Mouse (Mus musculus) forebrain, embryonic 10.5 days (tissue): ENCODE data around the gene Tgm2. TPM values are rescaled to one million over a fixed set of nuclear protein-coding genes. Genes with fewer than 3 reads are reported as not detected.

Experiments used
- DNase-seq: peaks from one replicate; pipeline ENCODE4 v3.0.0-alpha.2; 2017; ENCODE audit warnings: low spot score; ENCODE audit errors: extremely low spot score
- H3K27ac ChIP-seq: fragments of 300-500 bp; sonication (generic); 2 replicates; pipeline ENCODE4 v1.5.1; 2016; ENCODE audit warnings: mild to moderate bottlenecking
- H3K27me3 ChIP-seq: fragments of 300-500 bp; sonication (generic); 2 replicates; pipeline ENCODE4 v1.6.1; 2016; ENCODE audit warnings: mild to moderate bottlenecking; ENCODE audit not compliant: poor library complexity, severe bottlenecking
- H3K36me3 ChIP-seq: fragments of 300-500 bp; sonication (generic); replicated peaks from 2 replicates; pipeline ENCODE4 v1.6.1; 2016; ENCODE audit warnings: mild to moderate bottlenecking, moderate library complexity
- H3K4me1 ChIP-seq: fragments of 300-500 bp; sonication (generic); 2 replicates; pipeline ENCODE4 v1.6.1; 2016
- H3K4me3 ChIP-seq: fragments of 300-500 bp; sonication (generic); 2 replicates; pipeline ENCODE4 v1.5.1; 2016; ENCODE audit warnings: mild to moderate bottlenecking, moderate library complexity
- H3K9me3 ChIP-seq: fragments of 300-500 bp; sonication (generic); 2 replicates; pipeline ENCODE4 v1.6.1; 2016; ENCODE audit warnings: mild to moderate bottlenecking, moderate library complexity
- WGBS: fragments of 180-500 bp; shearing (Covaris S2); methylation state at CpG from one replicate; pipeline ENCODE4 v1.1.7; 2016; 5-methylcytosine and 5-hydroxymethylcytosine counted together
- polyA plus RNA-seq: library from polyadenylated mRNA; unstranded; fragments of >200 nt; fragmentation: Nextera tagmentation; extraction: Ambion mirVana; gene quantifications from 2 replicates; pipeline ENCODE4 v1.2.1, GENCODE M21; 2016

Tgm2 gene
- polyA plus RNA-seq: 6.3 and 7.2 TPM in 2 replicates

- under 1% methylated on average over 32 of the region's 33 CpGs for WGBS
- H3K27ac ChIP-seq: peak within 1 kb of the TSS; percentile 79
Measured at GRCm38 (mm10) chr2:158146223-158146622, at the start of gene Tgm2. Gene Tgm2 (minus strand): TSS chr2:158146436.

DNA sequence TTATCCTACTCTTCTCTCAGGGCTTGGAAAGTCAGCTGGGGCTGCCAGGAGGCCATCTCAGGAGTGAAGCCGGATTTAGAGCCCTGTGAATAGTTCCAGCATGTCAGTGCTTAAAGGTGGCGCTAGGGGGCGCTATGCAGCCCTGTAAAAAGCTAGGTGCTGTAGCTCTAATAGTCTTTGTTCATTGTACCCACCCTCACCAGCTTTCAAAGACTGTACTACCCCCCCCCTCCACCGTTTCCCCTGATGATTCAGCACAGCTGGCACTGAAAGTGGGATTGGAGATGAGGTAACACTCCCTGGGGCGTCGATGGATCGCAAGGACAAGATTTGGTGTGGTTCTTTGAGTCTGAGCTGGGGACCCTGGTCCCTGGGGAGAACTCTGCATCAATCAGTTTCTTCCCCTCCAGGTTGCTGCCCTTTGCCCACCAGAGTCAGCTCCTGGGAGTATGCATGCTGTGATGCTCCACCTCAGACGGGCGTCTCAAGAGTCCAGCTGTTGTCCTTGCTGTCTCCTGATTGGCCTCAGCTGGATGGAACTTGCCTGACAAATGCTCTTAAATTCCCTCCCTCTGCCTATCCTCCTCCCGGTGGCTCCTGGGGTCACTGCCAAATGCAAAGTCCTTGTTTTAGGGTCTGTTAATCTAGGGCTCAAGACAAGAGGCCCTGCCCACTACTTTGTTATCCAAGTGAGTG lies 48.9 kb upstream of the Tgm2 start:
- Histone ChIP-seq H3K4me1 (peaks cover 26% of the 10 kb centered on the region), H3K27ac (peak overlapping the region; percentile 45), H3K9me3 (no peaks in the 10 kb centered on the region), H3K36me3 (no peaks in the 10 kb centered on the region), H3K27me3 (no peaks in the 10 kb centered on the region), H3K4me3 (no peak overlapping the region)
- DNase-seq: peak; percentile 56
- 20% methylated on average over 10 of the region's 10 CpGs for WGBS

More at GRCm38 (mm10) chr2:158146223-158146622, at the start of gene Tgm2:
- Histone ChIP-seq H3K27me3 (peaks cover 47% of the 10 kb centered on the region), H3K9me3 (peaks cover 5% of the 10 kb centered on the region; the same call in 1 of the 2 replicates), H3K4me3 (peak within 1 kb of the TSS; percentile 55), H3K4me1 (peaks cover 51% of the 10 kb centered on the region), H3K36me3 (no peaks in the 10 kb centered on the region)
- peak; percentile 80 for DNase-seq

- H3K9me3 ChIP-seq: no peaks in the 10 kb centered on the region
- 27% methylated on average over 10 of the region's 10 CpGs for WGBS
- peak overlapping the region; percentile 45; the same call in 1 of the 2 replicates for H3K27ac ChIP-seq
- no peak for DNase-seq
- H3K36me3 ChIP-seq: no peaks in the 10 kb centered on the region
- H3K4me3 ChIP-seq: no peak overlapping the region
- H3K4me1 ChIP-seq: peaks cover 24% of the 10 kb centered on the region
- no peaks in the 10 kb centered on the region for H3K27me3 ChIP-seq
Measured at GRCm38 (mm10) chr2:158193611-158194336, 47.5 kb upstream of the Tgm2 start.

GRCm38 (mm10) chr2:158191098-158191497 lies 44.9 kb upstream of the Tgm2 start:
- Histone ChIP-seq H3K36me3 (no peaks in the 10 kb centered on the region), H3K27ac (no peak overlapping the region), H3K4me3 (no peak overlapping the region), H3K9me3 (no peaks in the 10 kb centered on the region), H3K4me1 (peaks cover 28% of the 10 kb centered on the region), H3K27me3 (no peaks in the 10 kb centered on the region)
- WGBS: 81% methylated on average over 7 of the region's 7 CpGs
- DNase-seq: no peak

- no peak overlapping the region for H3K4me3 ChIP-seq
- 83% methylated on average over 11 of the region's 11 CpGs for WGBS
- H3K27ac ChIP-seq: no peak overlapping the region
- H3K9me3 ChIP-seq: no peaks in the 10 kb centered on the region
- no peaks in the 10 kb centered on the region for H3K36me3 ChIP-seq
- no peaks in the 10 kb centered on the region for H3K27me3 ChIP-seq
- peaks cover 18% of the 10 kb centered on the region for H3K4me1 ChIP-seq
- no peak for DNase-seq
Measured at GRCm38 (mm10) chr2:158189451-158189850, 43.2 kb upstream of the Tgm2 start.

DNA sequence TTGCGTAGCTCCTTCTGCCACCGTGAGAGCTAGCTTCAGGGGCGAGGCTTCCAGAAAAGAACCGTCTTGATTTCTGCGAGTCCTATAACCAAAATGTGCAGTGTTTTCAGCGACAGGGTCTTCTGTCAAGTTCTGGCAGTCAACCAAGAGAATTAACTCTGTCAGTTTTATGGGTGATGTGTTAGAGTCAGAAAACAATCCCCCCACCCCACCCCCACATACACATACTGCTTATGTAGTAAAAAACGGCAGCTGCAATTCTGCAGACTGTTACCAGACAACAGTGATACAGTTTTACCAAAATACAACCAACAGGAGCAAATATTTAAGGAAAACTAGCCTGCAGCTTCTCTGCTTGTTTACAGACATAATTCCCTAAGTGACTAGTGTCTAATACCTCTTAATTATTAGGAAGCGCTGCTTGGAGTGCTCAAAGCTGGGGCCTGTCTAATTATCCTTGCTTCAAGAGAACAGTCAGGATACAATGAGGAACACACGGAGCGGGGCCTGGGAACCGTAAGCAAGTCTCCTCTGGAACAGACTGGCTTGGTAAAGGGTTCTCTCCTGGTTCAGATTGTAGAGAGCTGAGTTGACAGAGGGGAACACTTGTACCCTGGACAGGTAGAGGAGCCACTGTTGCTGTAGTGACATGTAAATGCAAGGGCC lies 40.1 kb upstream of the Tgm2 start:
- H3K9me3 ChIP-seq: no peaks in the 10 kb centered on the region
- no peaks in the 10 kb centered on the region for H3K27me3 ChIP-seq
- no peak overlapping the region for H3K27ac ChIP-seq
- H3K4me1 ChIP-seq: peaks cover 4% of the 10 kb centered on the region; the same call in 1 of the 2 replicates
- DNase-seq: no peak
- H3K4me3 ChIP-seq: no peak overlapping the region
- H3K36me3 ChIP-seq: no peaks in the 10 kb centered on the region
- WGBS: 78% methylated on average over 11 of the region's 11 CpGs

DNA sequence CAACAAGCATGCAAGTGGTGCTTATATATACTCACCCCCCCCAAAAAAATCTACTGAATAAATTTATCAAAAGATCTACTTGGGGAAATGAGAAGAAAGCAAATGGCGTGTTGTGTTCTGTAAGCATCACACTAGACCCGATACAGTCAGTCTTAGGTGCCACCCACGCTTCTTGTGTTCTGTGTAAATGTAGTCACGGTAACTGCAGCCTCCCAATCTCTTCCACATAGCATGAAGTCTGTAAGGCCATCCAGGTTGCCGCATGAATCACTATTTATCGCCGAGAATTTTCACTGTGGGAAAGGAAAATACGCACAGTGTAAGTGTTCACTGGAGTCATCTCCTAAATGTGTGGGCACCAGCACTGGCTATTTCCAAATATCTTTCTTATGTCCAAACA lies 37.0 kb upstream of the Tgm2 start:
- H3K27me3 ChIP-seq: peaks cover 16% of the 10 kb centered on the region
- H3K4me1 ChIP-seq: peaks cover 21% of the 10 kb centered on the region
- DNase-seq: no peak
- no peak overlapping the region for H3K4me3 ChIP-seq
- no peaks in the 10 kb centered on the region for H3K9me3 ChIP-seq
- WGBS: 92% methylated on average over 8 of the region's 8 CpGs
- H3K27ac ChIP-seq: no peak overlapping the region
- H3K36me3 ChIP-seq: no peaks in the 10 kb centered on the region

DNA sequence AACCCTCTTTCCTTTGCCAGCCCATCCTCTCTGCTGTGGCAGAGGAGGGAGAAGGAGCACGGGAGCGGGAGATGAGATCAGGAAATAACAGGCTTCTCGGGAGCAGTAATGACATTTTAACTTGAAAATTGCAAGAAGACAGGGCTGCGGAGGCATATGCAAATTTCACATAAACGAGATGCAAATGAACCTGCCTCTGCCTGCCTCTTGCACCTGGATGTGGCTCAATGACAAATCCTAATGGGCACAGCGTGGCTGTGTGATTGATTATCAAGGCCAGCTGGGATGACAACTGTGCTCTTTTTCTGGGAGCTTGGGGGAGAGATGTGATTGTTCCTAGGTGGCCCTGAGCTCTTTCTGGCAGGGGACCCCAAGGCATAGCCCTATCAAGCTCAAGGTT lies 35.7 kb upstream of the Tgm2 start:
- 73% methylated on average over 6 of the region's 6 CpGs for WGBS
- Histone ChIP-seq H3K9me3 (no peaks in the 10 kb centered on the region), H3K36me3 (no peaks in the 10 kb centered on the region), H3K4me1 (peaks cover 35% of the 10 kb centered on the region), H3K27me3 (peaks cover 20% of the 10 kb centered on the region), H3K4me3 (no peak overlapping the region), H3K27ac (no peak overlapping the region)
- DNase-seq: no peak

GRCm38 (mm10) chr2:158180797-158181196 lies 34.6 kb upstream of the Tgm2 start:
- no peaks in the 10 kb centered on the region for H3K9me3 ChIP-seq
- H3K27ac ChIP-seq: no peak overlapping the region
- peaks cover 20% of the 10 kb centered on the region for H3K27me3 ChIP-seq
- WGBS: 44% methylated on average over 9 of the region's 9 CpGs
- H3K4me1 ChIP-seq: peaks cover 35% of the 10 kb centered on the region
- DNase-seq: peak; percentile 71
- H3K4me3 ChIP-seq: no peak overlapping the region
- no peaks in the 10 kb centered on the region for H3K36me3 ChIP-seq

DNA sequence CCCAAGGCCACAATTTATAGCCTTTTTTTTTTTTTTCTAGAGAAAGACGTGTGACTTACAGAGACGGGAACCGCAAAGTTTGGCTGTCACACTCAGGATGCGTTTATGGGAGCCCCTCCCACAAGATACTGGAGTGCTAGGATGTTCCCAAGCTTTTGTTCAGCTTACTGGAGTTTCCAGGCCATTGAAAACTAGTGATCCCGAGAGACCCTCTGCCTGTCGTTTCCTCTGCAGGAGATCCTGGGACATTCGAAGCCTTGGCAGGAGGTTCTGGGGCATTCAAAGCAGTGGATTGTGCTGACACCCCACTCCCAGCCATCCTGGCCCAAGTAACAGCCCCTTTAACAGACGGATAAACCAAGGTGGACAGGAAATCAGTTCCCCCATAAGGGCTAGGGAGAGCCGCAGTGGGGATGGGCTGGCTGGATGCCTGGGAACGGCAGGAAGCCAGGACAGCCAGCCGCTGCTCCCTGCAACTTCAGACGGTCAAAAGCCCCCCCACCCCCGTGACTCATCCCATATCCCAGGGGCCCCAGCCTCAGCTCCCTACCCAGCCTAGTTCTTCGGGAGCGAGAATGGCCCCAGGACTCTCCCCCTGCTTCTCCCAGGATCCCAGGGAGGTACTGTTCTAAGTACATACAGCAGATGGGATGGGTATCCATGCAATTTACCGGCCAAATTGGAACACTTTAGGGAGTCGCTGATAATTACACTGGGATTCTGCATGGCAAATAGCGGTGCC lies 33.3 kb upstream of the Tgm2 start:
- WGBS: 29% methylated on average over 18 of the region's 18 CpGs
- Histone ChIP-seq H3K27me3 (peaks cover 23% of the 10 kb centered on the region), H3K27ac (peak overlapping the region; percentile 66; the same call in 1 of the 2 replicates), H3K36me3 (no peaks in the 10 kb centered on the region), H3K9me3 (no peaks in the 10 kb centered on the region), H3K4me1 (peaks cover 39% of the 10 kb centered on the region), H3K4me3 (peak overlapping the region; percentile 45)
- no peak for DNase-seq

GRCm38 (mm10) chr2:158178696-158179369 lies 32.6 kb upstream of the Tgm2 start:
- 11% methylated on average over 19 of the region's 19 CpGs for WGBS
- Histone ChIP-seq H3K27ac (peak overlapping the region; percentile 66), H3K27me3 (peaks cover 23% of the 10 kb centered on the region), H3K4me1 (peaks cover 39% of the 10 kb centered on the region), H3K36me3 (no peaks in the 10 kb centered on the region), H3K9me3 (no peaks in the 10 kb centered on the region), H3K4me3 (peak overlapping the region; percentile 45)
- peak; percentile 75 for DNase-seq

DNA sequence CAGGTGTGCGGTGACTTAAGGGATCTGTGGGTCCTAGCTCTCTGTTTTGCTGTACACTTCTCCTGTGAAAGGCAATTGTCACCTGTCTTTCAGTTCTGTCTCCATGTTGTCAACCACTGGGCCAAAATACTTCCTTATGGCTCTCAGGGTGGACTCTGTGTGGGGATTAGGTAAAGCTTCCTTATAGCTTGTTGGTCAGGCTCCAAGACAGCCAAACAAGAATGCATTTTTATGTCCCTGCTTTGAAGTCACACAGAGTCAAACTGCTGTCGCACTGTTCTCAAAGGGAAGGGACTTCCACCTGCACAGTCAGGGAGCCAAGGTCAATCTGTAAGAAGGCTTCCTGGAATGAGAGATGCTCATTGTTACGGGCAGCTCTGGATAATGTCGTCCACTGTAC lies 31.9 kb upstream of the Tgm2 start:
- no peaks in the 10 kb centered on the region for H3K36me3 ChIP-seq
- 82% methylated on average over 4 of the region's 4 CpGs for WGBS
- H3K4me3 ChIP-seq: no peak overlapping the region
- H3K9me3 ChIP-seq: no peaks in the 10 kb centered on the region
- 0 out of 2 replicates have a peak overlapping the region, but pooled peaks have one; percentile 66 for H3K27ac ChIP-seq
- H3K4me1 ChIP-seq: peaks cover 39% of the 10 kb centered on the region
- no peak for DNase-seq
- H3K27me3 ChIP-seq: peaks cover 23% of the 10 kb centered on the region
